Mouse (Mus musculus) cerebellum, adult 2 months (tissue): ENCODE measurements around the gene Taf1b. TPM values are rescaled to one million over a fixed set of nuclear protein-coding genes. Genes with fewer than 3 reads are reported as not detected.

Source experiments
- DNase-seq, 2 experiments: peaks; one replicate each; pipeline ENCODE4 v3.0.0; 2021
- H3K27ac ChIP-seq: fragments of 200-500 bp; 2 replicates; pipeline ENCODE4 v1.5.1; 2012; ENCODE audit warnings: low read length, control low read depth, inconsistent platforms; ENCODE audit not compliant: insufficient read depth
- H3K27me3 ChIP-seq: fragments of 200-500 bp; 2 replicates; pipeline ENCODE4 v1.6.1; 2012; ENCODE audit warnings: inconsistent platforms, mild to moderate bottlenecking, low read length, moderate library complexity; ENCODE audit not compliant: control insufficient read depth, insufficient read depth
- H3K4me1 ChIP-seq: fragments of 200-500 bp; 2 replicates; pipeline ENCODE4 v1.6.1; 2011; ENCODE audit warnings: low read length; ENCODE audit not compliant: control insufficient read depth, insufficient read depth
- H3K4me3 ChIP-seq: fragments of 200-500 bp; replicated peaks from 2 replicates; pipeline ENCODE3; 2011; ENCODE audit warnings: mild to moderate bottlenecking, low read depth, low read length, control low read depth; ENCODE audit not compliant: insufficient read depth
- CTCF ChIP-seq: fragments of 200-500 bp; IDR thresholded peaks from 2 replicates; pipeline ENCODE4 v1.5.1; 2011; ENCODE audit warnings: low read depth, mild to moderate bottlenecking, control low read depth, low read length, moderate library complexity, borderline replicate concordance; ENCODE audit not compliant: insufficient read depth
- POLR2A ChIP-seq: fragments of 200-500 bp; IDR thresholded peaks from 2 replicates; pipeline ENCODE4 v1.6.1; 2011; ENCODE audit warnings: low read length, control low read depth, borderline replicate concordance; ENCODE audit not compliant: insufficient read depth
- WGBS: fragments of 180-500 bp; shearing (Covaris S2); methylation state at CpG from one replicate; pipeline ENCODE4 v1.1.7; 2018; 5-methylcytosine and 5-hydroxymethylcytosine counted together
- polyA plus RNA-seq: library from polyadenylated mRNA; depleted of rRNA; stranded (reverse); fragments of >200 nt; gene quantifications from 2 replicates; pipeline ENCODE4 v1.2.3, GENCODE M21; 2012

The Taf1b gene
- polyA plus RNA-seq, 1 experiment, result 17.7 TPM

GRCm38 (mm10) chr12:24580452-24580851 is 82.3 kb downstream of the Taf1b start:
- Histone ChIP-seq H3K4me3 (no peak overlapping the region), H3K27ac (no peak overlapping the region), H3K4me1 (no peaks in the 10 kb centered on the region), H3K27me3 (no peaks in the 10 kb centered on the region)
- TF ChIP-seq CTCF, result no peak
- TF ChIP-seq POLR2A, result no peak
- 100% methylated on average over 1 of the region's 1 CpGs for WGBS
- DNase-seq, result no peak

DNA sequence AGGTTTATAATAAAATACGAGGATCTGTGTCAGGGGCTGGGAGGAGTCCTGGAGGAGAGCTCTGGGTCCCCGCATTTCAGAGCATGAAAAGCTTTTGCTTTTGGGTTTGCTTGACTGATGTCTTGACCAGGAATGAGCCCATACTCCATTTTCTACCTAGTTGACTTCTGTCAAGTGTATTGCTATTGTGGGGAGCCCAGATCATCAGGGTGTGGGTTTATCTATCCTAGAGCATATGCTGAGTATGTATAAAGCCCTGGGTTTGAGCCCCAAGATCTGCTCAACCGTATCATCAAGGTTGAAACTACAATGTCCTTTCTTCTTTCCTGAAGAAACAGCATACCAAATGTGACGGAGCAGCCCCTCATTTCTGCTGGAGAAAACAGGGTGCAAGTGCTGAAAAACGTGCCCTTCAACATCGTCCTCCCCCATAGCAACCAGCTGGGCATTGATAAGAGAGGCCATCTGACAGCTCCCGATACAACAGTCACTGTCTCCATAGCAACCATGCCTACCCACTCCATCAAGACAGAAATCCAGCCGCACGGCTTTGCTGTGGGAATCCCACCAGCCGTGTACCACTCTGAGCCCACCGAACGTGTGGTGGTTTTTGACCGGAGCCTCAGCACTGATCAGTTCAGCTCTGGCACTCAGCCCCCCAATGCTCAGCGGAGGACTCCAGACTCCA is 83.0 kb downstream of the Taf1b start:
- Histone ChIP-seq H3K27ac (no peak overlapping the region), H3K4me3 (no peak overlapping the region), H3K27me3 (no peaks in the 10 kb centered on the region), H3K4me1 (no peaks in the 10 kb centered on the region)
- DNase-seq, result no peak
- WGBS, result 59% methylated on average over 14 of the region's 14 CpGs
- no peak for TF ChIP-seq POLR2A
- no peak for TF ChIP-seq CTCF

GRCm38 (mm10) chr12:24583653-24584052 is 85.5 kb downstream of the Taf1b start:
- H3K27ac ChIP-seq, result no peak overlapping the region
- TF ChIP-seq POLR2A (no peak), CTCF (no peak)
- no peak overlapping the region for H3K4me3 ChIP-seq
- DNase-seq, result no peak
- no peaks in the 10 kb centered on the region for H3K4me1 ChIP-seq
- no peaks in the 10 kb centered on the region for H3K27me3 ChIP-seq
- 37% methylated on average over 3 of the region's 3 CpGs for WGBS

DNA sequence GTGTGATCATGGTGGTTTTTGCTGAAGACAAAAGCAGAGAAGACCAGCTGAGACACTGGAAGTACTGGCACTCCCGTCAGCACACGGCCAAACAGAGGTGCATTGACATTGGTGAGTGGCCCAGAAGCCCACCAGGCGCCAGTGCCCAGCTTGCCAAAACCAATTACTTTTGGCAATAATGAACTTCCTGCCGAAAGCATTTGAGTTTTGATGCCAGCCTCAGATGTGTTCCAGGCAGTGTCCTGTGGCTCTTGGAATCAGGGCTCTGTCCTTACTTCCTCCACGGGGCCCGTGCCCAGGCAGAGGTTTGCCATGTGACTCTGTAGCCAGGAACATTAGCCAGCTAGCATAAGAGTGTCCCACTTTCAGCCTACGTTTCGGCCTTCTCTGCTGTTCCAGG is 86.7 kb downstream of the Taf1b start:
- WGBS, result 17% methylated on average over 8 of the region's 8 CpGs

GRCm38 (mm10) chr12:24586193-24586592 is 88.0 kb downstream of the Taf1b start:
- 82% methylated on average over 7 of the region's 7 CpGs for WGBS
- H3K4me1 ChIP-seq, result no peaks in the 10 kb centered on the region
- no peak for DNase-seq
- no peak overlapping the region for H3K27ac ChIP-seq
- H3K27me3 ChIP-seq, result no peaks in the 10 kb centered on the region
- no peak for TF ChIP-seq POLR2A
- TF ChIP-seq CTCF, result no peak
- no peak overlapping the region for H3K4me3 ChIP-seq

More for the DNA sequence above, 86.7 kb downstream of the Taf1b start:
- Histone ChIP-seq H3K4me3 (no peak overlapping the region), H3K27ac (no peak overlapping the region), H3K4me1 (no peaks in the 10 kb centered on the region), H3K27me3 (no peaks in the 10 kb centered on the region)
- TF ChIP-seq POLR2A (no peak), CTCF (no peak)
- DNase-seq, result peak in 1 of 2 experiments; percentile 29

DNA sequence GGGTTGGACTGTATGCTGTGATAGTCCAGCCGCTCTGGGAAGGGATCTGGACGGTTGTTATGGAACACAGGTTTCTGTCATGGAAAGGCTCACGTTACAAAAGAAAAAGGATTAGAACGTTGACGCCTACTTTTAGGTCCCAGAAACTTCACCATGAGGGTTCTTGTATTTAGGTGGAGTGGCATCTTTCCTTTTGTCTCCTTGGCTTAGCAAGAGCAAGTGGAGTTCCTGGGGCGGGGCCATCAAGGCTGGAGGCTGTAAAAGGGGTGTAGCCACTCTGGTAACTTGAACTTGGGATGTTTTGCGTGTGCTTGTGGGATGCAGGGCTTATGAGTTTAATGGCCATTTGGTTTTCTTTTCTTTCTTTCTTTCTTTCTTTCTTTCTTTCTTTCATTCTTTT is 92.2 kb downstream of the Taf1b start:
- 90% methylated on average over 7 of the region's 7 CpGs for WGBS
- Histone ChIP-seq H3K4me1 (no peaks in the 10 kb centered on the region; the same call in 1 of the 2 replicates), H3K27ac (no peak overlapping the region), H3K4me3 (no peak overlapping the region), H3K27me3 (no peaks in the 10 kb centered on the region)
- no peak for TF ChIP-seq POLR2A
- TF ChIP-seq CTCF, result no peak
- no peak for DNase-seq

- Histone ChIP-seq H3K27me3 (no peaks in the 10 kb centered on the region), H3K27ac (no peak overlapping the region), H3K4me1 (no peaks in the 10 kb centered on the region; the same call in 1 of the 2 replicates), H3K4me3 (no peak overlapping the region)
- no peak for DNase-seq
- TF ChIP-seq POLR2A (no peak), CTCF (no peak)
- WGBS, result 84% methylated on average over 9 of the region's 9 CpGs
Measured at GRCm38 (mm10) chr12:24592055-24592454, 93.9 kb downstream of the Taf1b start.

GRCm38 (mm10) chr12:24592956-24593672 is 95.0 kb downstream of the Taf1b start:
- H3K27ac ChIP-seq, result no peak overlapping the region
- H3K4me3 ChIP-seq, result no peak overlapping the region
- H3K27me3 ChIP-seq, result no peaks in the 10 kb centered on the region
- WGBS, result 16% methylated on average over 22 of the region's 22 CpGs
- TF ChIP-seq CTCF, result no peak
- TF ChIP-seq POLR2A, result no peak
- no peaks in the 10 kb centered on the region; the same call in 1 of the 2 replicates for H3K4me1 ChIP-seq
- no peak for DNase-seq

DNA sequence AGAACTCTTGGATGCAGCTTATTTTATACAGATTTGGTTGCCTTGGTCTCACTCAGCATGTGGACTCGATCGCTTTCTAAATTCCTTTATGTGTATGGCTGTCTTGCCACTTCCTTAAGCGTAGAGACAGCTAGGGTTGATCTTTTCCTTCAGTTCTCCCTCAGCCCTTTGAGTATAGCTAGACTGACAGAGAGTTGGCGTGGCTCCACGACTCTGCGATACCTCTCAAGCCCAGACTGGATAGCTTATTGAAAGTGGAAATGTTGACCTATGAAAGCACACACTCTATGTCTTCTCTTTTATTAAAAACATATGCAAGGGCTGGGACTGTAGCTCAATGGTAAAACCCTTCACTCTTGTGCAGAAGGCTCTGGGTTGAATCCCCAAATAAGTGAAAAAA is 99.2 kb downstream of the Taf1b start:
- 63% methylated on average over 6 of the region's 6 CpGs for WGBS
- Histone ChIP-seq H3K27me3 (no peaks in the 10 kb centered on the region), H3K27ac (no peak overlapping the region), H3K4me1 (no peaks in the 10 kb centered on the region; the same call in 1 of the 2 replicates), H3K4me3 (no peak overlapping the region)
- no peak for TF ChIP-seq CTCF
- TF ChIP-seq POLR2A, result no peak
- no peak for DNase-seq
